Mouse (Mus musculus): ENCODE measurements around the gene Prelid3b. TPM values are rescaled to one million over a fixed set of nuclear protein-coding genes. Genes with fewer than 3 reads are reported as not detected.

The Prelid3b gene
- polyA plus RNA-seq, 1 experiment from 2014 or later, result 110 TPM

DNA sequence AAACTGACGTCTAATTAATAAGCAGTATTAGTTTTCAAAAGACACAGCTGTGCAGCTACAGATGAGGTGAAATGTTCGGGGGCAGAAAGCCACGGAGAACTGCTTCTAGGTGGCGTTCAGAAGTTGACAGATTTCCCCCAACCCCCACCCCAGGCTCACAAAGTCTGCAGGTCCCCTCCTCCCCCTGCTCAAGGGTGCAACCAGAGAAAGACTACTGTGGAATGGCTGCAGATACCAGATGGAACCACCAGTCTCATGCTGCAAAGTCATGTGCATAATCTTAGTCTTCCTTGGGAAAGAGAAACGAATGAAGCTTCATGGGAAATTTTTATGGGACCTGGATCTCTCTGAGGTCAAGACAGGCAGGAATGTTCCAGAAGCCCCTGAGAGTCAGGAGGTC, 29.4 kb upstream of the Prelid3b start:
- no peaks in the 10 kb centered on the region for H3K27me3 ChIP-seq (ENCODE audit: control insufficient read depth, insufficient read depth, low read length)
- H3K4me1 ChIP-seq (ENCODE audit: control insufficient read depth, insufficient read depth, low read length), result 0 out of 2 replicates have a peak, but pooled peaks cover 4% of the 10 kb centered on the region
- no peaks in the 10 kb centered on the region for H3K9me3 ChIP-seq (ENCODE audit: control insufficient read depth, low read length)
- no peak for ATAC-seq (ENCODE audit: low FRiP score, low TSS enrichment)
- H3K27ac ChIP-seq (ENCODE audit: low read depth, low read length), result no peak overlapping the region
- no peak overlapping the region for H3K4me2 ChIP-seq (replicated peaks; ENCODE audit: low read depth, low read length)
- WGBS, result 38% methylated on average over 5 of the region's 5 CpGs
- H3K9ac ChIP-seq (ENCODE audit: low read depth, low read length), result no peak overlapping the region
- H3K36me3 ChIP-seq (ENCODE audit: control insufficient read depth, insufficient read depth, low read length), result no peaks in the 10 kb centered on the region
- H3K4me3 ChIP-seq (ENCODE audit: low read length), result no peak overlapping the region

DNA sequence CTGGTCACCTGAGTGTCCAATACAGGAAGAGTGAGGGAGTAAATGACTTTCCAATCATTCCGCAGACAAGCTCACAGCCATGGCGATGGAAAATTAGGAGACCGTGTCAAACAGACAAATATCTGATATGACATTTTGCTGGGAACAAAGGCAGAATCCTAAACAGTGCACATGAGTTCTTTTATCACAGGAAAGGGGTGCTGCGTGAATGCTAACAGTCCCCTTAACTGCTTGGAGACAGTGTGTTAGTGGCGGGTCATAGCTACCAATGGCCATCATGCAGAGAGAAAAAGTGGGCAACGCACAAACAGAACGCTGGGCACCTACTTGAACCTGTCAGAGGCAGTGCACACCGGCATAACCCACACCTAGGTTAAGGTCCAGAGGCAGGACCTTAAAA, 28.6 kb upstream of the Prelid3b start:
- Histone ChIP-seq H3K4me1 (ENCODE audit: control insufficient read depth, insufficient read depth, low read length) (0 out of 2 replicates have a peak, but pooled peaks cover 4% of the 10 kb centered on the region), H3K9me3 (ENCODE audit: control insufficient read depth, low read length) (no peaks in the 10 kb centered on the region), H3K4me3 (ENCODE audit: low read length) (no peak overlapping the region), H3K4me2 (replicated peaks; ENCODE audit: low read depth, low read length) (no peak overlapping the region), H3K27ac (ENCODE audit: low read depth, low read length) (no peak overlapping the region), H3K9ac (ENCODE audit: low read depth, low read length) (no peak overlapping the region), H3K36me3 (ENCODE audit: control insufficient read depth, insufficient read depth, low read length) (no peaks in the 10 kb centered on the region), H3K27me3 (ENCODE audit: control insufficient read depth, insufficient read depth, low read length) (no peaks in the 10 kb centered on the region)
- no peak for ATAC-seq (ENCODE audit: low FRiP score, low TSS enrichment)
- WGBS, result 91% methylated on average over 8 of the region's 8 CpGs

DNA sequence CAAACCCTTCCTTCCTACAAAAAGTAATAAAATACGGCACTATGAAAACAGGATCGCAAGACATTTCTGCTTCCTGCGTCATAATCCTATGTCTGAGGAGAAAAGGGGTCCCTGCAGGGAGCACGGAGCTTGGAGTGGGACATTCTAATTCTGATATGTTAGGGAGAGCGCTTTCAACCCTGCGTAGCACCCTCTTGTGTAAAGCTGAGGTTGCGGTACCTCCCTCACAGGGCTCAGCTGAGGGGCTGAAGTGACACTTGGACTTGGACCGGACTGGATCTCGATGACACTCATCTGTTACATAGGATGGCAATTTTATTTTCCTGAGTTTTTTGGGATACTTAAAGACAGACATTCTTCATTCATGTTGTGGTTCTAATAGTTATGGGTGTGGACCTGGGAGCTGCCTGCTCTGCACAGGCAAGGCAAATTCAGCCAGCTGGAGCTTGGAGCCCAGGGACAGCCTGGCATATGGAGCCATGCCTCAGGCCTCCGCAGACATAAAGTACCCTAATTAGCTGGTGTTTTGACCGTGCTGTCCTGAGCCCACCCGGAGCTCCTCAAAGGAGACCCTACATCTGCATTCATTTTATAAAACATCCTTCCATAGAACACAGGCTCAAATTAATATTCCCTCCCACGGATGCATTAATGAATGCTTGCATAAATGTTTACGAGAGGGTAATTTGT, 28.1 kb upstream of the Prelid3b start:
- Histone ChIP-seq H3K9me3 (ENCODE audit: control insufficient read depth, low read length) (no peaks in the 10 kb centered on the region), H3K27ac (ENCODE audit: low read depth, low read length) (no peak overlapping the region), H3K27me3 (ENCODE audit: control insufficient read depth, insufficient read depth, low read length) (no peaks in the 10 kb centered on the region), H3K9ac (ENCODE audit: low read depth, low read length) (no peak overlapping the region), H3K4me3 (ENCODE audit: low read length) (no peak overlapping the region), H3K36me3 (ENCODE audit: control insufficient read depth, insufficient read depth, low read length) (no peaks in the 10 kb centered on the region), H3K4me1 (ENCODE audit: control insufficient read depth, insufficient read depth, low read length) (0 out of 2 replicates have a peak, but pooled peaks cover 4% of the 10 kb centered on the region), H3K4me2 (replicated peaks; ENCODE audit: low read depth, low read length) (no peak overlapping the region)
- WGBS, result 85% methylated on average over 14 of the region's 14 CpGs
- ATAC-seq (ENCODE audit: low FRiP score, low TSS enrichment), result no peak

DNA sequence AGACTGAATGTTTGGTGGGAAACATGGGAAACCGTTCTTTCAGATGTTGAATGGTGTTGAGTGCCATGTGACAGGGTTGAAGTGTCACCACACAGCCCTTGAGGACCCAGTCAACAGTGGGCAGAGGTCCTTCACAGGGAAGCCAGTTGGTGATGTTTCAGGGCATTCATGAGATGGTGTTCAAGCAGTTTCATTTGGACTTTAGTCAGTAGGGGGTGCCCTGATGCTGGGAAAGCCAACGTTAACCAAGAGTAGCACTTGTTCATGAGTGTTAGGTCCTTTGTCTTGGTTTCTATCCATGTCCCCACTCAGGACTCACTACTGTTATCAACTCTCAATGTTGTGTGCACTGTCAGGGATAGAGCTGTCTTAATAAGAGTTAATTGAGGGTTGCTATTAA, 20.0 kb upstream of the Prelid3b start:
- no peak for ATAC-seq (ENCODE audit: low FRiP score, low TSS enrichment)
- Histone ChIP-seq H3K36me3 (ENCODE audit: control insufficient read depth, insufficient read depth, low read length) (no peaks in the 10 kb centered on the region), H3K9me3 (ENCODE audit: control insufficient read depth, low read length) (peaks cover 4% of the 10 kb centered on the region; the same call in 1 of the 2 replicates), H3K27ac (ENCODE audit: low read depth, low read length) (no peak overlapping the region), H3K4me2 (replicated peaks; ENCODE audit: low read depth, low read length) (no peak overlapping the region), H3K27me3 (ENCODE audit: control insufficient read depth, insufficient read depth, low read length) (no peaks in the 10 kb centered on the region), H3K4me3 (ENCODE audit: low read length) (no peak overlapping the region), H3K9ac (ENCODE audit: low read depth, low read length) (no peak overlapping the region), H3K4me1 (ENCODE audit: control insufficient read depth, insufficient read depth, low read length) (no peaks in the 10 kb centered on the region)
- 77% methylated on average over 2 of the region's 2 CpGs for WGBS

DNA sequence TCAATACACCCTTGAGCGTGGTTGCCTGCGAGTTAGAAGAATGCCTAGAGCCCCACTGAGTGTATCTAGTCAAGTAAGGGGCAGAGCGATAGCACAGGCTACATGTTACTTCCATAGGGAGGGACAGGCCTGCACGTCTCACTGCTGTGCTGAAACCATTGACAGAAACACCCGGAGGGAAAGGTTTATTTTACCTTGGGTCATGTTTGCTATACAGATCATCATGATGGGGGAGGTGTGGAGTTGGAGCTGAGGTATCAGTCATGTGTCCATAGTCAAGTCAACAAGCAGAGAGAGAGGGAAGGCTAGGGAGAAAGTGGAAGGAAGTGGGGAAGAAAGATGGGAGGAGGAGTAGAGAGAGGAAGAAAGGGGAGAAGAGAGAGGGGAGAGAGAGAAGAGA, 14.1 kb upstream of the Prelid3b start:
- no peak overlapping the region for H3K27ac ChIP-seq (ENCODE audit: low read depth, low read length)
- no peaks in the 10 kb centered on the region for H3K36me3 ChIP-seq (ENCODE audit: control insufficient read depth, insufficient read depth, low read length)
- H3K9ac ChIP-seq (ENCODE audit: low read depth, low read length), result no peak overlapping the region
- H3K27me3 ChIP-seq (ENCODE audit: control insufficient read depth, insufficient read depth, low read length), result no peaks in the 10 kb centered on the region
- H3K4me3 ChIP-seq (ENCODE audit: low read length), result no peak overlapping the region
- H3K4me2 ChIP-seq (replicated peaks; ENCODE audit: low read depth, low read length), result no peak overlapping the region
- WGBS, result 82% methylated on average over 5 of the region's 5 CpGs
- no peaks in the 10 kb centered on the region for H3K4me1 ChIP-seq (ENCODE audit: control insufficient read depth, insufficient read depth, low read length)
- H3K9me3 ChIP-seq (ENCODE audit: control insufficient read depth, low read length), result no peaks in the 10 kb centered on the region
- no peak for ATAC-seq (ENCODE audit: low FRiP score, low TSS enrichment)

DNA sequence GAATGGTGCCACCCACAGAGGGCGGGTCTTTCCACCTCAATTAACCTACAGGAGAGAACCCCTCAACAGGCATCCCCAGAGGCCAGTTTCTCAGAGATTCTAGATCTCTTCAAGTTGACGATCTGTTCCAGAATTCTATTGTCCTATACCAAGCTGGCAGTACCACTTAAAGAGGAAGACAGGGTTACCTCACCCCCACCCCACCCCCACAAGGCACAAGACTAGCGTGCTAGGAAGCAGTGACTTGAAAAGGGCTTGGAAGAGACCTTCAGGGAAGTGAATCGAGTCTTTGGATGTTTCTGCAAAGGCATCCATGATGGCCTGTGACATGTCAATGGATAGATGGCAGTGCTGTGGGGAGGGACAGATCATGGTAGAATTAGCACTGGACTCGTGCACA, 5.9 kb upstream of the Prelid3b start:
- 79% methylated on average over 5 of the region's 5 CpGs for WGBS
- no peak overlapping the region for H3K27ac ChIP-seq (ENCODE audit: low read depth, low read length)
- H3K9ac ChIP-seq (ENCODE audit: low read depth, low read length), result no peak overlapping the region
- H3K4me1 ChIP-seq (ENCODE audit: control insufficient read depth, insufficient read depth, low read length), result no peaks in the 10 kb centered on the region
- no peak for ATAC-seq (ENCODE audit: low FRiP score, low TSS enrichment)
- H3K4me3 ChIP-seq (ENCODE audit: low read length), result no peak overlapping the region
- H3K4me2 ChIP-seq (replicated peaks; ENCODE audit: low read depth, low read length), result no peak overlapping the region
- no peaks in the 10 kb centered on the region for H3K9me3 ChIP-seq (ENCODE audit: control insufficient read depth, low read length)
- no peaks in the 10 kb centered on the region for H3K27me3 ChIP-seq (ENCODE audit: control insufficient read depth, insufficient read depth, low read length)
- no peaks in the 10 kb centered on the region for H3K36me3 ChIP-seq (ENCODE audit: control insufficient read depth, insufficient read depth, low read length)

DNA sequence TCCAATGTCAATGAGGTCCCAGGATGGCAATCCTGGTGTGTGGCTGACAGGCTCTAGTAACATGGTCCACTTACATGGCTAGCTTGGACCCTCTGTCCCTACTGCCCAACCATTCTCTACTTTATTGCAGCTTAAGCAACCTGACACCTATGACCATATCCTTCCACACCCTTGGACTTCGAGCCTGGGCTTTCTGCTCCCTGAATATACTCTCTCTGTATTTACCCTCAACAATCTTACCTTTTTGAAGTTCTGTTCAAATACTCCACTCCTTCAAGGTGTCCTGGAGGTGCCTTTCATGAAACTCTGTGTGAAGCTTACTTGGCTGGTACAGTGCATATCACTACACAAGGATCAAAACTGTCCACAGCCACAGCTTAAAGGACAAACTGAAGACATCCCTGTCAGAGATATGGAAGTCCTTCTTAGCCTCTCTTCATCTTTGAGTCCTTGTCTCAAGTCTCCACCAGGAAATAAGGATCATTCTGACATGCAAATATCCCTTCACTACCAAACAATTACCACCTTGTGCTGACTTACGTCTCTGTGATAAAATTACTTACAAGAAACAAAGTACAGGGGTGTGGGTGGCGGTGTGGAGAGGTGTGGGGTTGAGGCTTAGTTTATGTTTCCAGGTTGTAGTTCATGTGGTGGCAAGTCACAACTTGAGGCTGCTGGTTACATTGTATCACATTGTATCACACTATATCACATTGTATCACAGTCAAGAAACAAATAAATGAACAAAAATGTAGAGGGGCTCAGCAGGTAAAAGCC, 4.8 kb upstream of the Prelid3b start:
- ATAC-seq (ENCODE audit: low FRiP score, low TSS enrichment), result no peak
- H3K36me3 ChIP-seq (ENCODE audit: control insufficient read depth, insufficient read depth, low read length), result no peaks in the 10 kb centered on the region
- H3K4me2 ChIP-seq (replicated peaks; ENCODE audit: low read depth, low read length), result no peak overlapping the region
- peaks cover 3% of the 10 kb centered on the region; the same call in 1 of the 2 replicates for H3K4me1 ChIP-seq (ENCODE audit: control insufficient read depth, insufficient read depth, low read length)
- no peaks in the 10 kb centered on the region for H3K27me3 ChIP-seq (ENCODE audit: control insufficient read depth, insufficient read depth, low read length)
- no peak overlapping the region for H3K4me3 ChIP-seq (ENCODE audit: low read length)
- no peaks in the 10 kb centered on the region for H3K9me3 ChIP-seq (ENCODE audit: control insufficient read depth, low read length)
- WGBS, result 60% methylated on average over 3 of the region's 3 CpGs
- no peak overlapping the region for H3K9ac ChIP-seq (ENCODE audit: low read depth, low read length)
- H3K27ac ChIP-seq (ENCODE audit: low read depth, low read length), result no peak overlapping the region

DNA sequence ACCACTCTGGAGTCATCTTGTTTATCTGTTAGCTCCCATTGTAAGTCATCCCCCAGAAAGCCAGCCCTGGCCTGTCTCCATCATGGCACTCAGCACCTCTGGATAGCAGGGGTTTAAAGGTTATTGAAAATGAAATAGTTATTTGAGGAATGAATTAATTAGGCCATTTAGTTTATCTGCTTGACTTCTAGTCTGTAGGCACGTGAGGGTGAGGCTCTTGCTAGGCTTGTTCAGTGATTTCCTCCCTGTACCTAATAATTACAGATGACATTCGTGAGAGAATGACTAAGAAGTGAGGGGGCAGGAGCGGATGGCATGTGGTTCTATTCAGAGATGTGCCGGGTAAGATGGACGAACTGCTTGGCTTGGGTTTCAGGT, 658 bp upstream of the Prelid3b start:
- no peaks in the 10 kb centered on the region for H3K27me3 ChIP-seq (ENCODE audit: control insufficient read depth, insufficient read depth, low read length)
- H3K9ac ChIP-seq (ENCODE audit: low read depth, low read length), result peak overlapping the region; percentile 51; the same call in 1 of the 2 replicates
- H3K4me2 ChIP-seq (replicated peaks; ENCODE audit: low read depth, low read length), result peak overlapping the region; percentile 91
- H3K4me3 ChIP-seq (ENCODE audit: low read length), result peak overlapping the region; percentile 83
- peak overlapping the region; percentile 70; the same call in 1 of the 2 replicates for H3K27ac ChIP-seq (ENCODE audit: low read depth, low read length)
- H3K4me1 ChIP-seq (ENCODE audit: control insufficient read depth, insufficient read depth, low read length), result peaks cover 19% of the 10 kb centered on the region
- H3K36me3 ChIP-seq (ENCODE audit: control insufficient read depth, insufficient read depth, low read length), result peaks cover 7% of the 10 kb centered on the region; the same call in 1 of the 2 replicates
- 81% methylated on average over 5 of the region's 5 CpGs for WGBS
- ATAC-seq (ENCODE audit: low FRiP score, low TSS enrichment), result no peak
- 0 out of 2 replicates have a peak, but pooled peaks cover 2% of the 10 kb centered on the region for H3K9me3 ChIP-seq (ENCODE audit: control insufficient read depth, low read length)

DNA sequence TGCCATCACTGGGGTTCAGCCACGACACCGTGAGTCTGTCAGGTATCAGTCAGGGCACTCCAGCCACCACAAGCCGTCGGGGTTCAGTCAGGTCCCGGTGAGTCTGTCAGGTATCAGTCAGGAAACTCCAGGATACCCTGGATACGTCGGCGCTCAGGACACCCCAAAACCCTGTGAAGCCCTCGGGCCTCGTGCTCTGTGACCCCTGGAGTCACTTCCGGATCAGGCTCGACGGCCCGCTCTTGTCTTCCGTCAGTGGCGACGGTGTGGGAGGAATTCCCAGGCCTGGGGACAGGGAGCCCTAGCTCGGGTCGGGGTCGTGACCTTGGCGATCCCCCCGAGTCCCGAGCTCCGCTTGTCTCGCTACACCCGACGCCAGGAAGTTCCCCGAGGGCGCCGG, 474 bp downstream of the Prelid3b start:
- Histone ChIP-seq H3K9me3 (ENCODE audit: control insufficient read depth, low read length) (0 out of 2 replicates have a peak, but pooled peaks cover 2% of the 10 kb centered on the region), H3K27me3 (ENCODE audit: control insufficient read depth, insufficient read depth, low read length) (no peaks in the 10 kb centered on the region), H3K4me2 (replicated peaks; ENCODE audit: low read depth, low read length) (peak overlapping the region; percentile 91), H3K4me3 (ENCODE audit: low read length) (peak overlapping the region; percentile 83), H3K27ac (ENCODE audit: low read depth, low read length) (peak overlapping the region; percentile 71; the same call in 1 of the 2 replicates), H3K36me3 (ENCODE audit: control insufficient read depth, insufficient read depth, low read length) (peaks cover 10% of the 10 kb centered on the region; the same call in 1 of the 2 replicates), H3K9ac (ENCODE audit: low read depth, low read length) (peak overlapping the region; percentile 80), H3K4me1 (ENCODE audit: control insufficient read depth, insufficient read depth, low read length) (peaks cover 19% of the 10 kb centered on the region)
- ATAC-seq (ENCODE audit: low FRiP score, low TSS enrichment), result peak; percentile 20; the same call in 1 of the 2 replicates
- WGBS, result 8% methylated on average over 30 of the region's 30 CpGs

Measured in kidney, embryonic 14.5 days (tissue).